Comparison of ENCODE assay signal across 8 mouse cellular contexts in the genomic region with DNA sequence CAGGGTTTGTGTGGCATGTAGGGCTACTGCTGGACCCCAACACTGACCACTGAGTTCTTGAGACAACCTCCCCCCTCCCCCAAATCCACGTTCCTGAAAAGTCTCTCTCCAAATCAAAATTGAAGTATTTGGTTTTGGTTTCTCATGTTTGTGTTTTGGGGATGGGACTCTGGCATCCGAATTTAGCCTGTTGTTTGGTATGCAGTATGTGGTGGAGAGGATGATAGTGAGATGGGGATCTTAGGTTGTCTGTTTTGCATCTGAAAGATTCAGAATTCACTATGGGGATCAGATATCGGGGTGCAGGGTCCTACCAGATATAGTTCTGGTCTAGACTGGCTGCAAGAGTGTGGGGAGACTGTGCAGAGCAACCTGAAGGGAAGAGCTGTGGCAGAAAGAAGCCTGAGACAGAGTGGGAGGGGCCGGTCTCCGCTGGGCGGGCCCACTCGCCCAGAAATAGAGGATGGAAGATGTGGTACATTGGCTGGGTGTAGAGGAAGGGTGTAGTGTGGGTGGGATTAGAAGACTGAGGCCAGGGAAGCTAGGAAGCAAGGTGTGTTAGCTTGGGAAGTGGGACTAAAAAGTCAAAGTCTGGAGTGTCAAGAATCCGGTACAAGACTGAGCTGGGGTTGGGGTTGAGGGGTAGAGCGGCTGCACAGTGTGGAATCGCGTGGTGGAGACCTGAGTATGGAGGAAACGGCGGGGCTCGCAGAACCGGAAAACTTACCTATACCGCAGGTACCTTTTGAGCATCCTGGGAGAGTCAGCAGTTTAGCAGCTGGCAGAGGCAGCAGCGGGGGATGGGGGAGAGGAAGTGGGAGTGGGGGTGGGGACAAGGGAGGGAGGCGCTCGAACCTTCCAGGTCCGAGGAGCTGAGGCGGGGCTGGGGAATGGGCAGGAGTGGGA. TPM values are rescaled to one million over a fixed set of nuclear protein-coding genes. Genes with fewer than 3 reads are reported as not detected.
A peak's percentile ranks its signal among the peaks of the same experiment; 100 is the strongest.
DNase-seq lines count a peak whose midpoint lies in the region; ATAC-seq and TF ChIP-seq lines count a peak whose summit lies in the region.

A gene (plus strand): TSS at position 444 of the 906 bp plus-strand sequence.

- peak within 1 kb of the TSS; percentile 95 for H3K27ac ChIP-seq in CH12.LX (ENCODE audit: insufficient read depth, low read depth)
- H3K27ac ChIP-seq in bone marrow macrophage, adult 2 months (ENCODE audit: insufficient read depth, low read depth, low read length): peak within 1 kb of the TSS; percentile 96
- H3K27ac ChIP-seq in heart, embryonic 13.5 days (replicated peaks): peak within 1 kb of the TSS; percentile 71
- peak within 1 kb of the TSS; percentile 54 for H3K27ac ChIP-seq in kidney, embryonic 16.5 days (ENCODE audit: low read length)
- no peak within 1 kb of the TSS for H3K27ac ChIP-seq in liver, embryonic 11.5 days (ENCODE audit: low read depth, low read length)
- H3K27ac ChIP-seq in stomach, embryonic 14.5 days (ENCODE audit: low read length): peak within 1 kb of the TSS; percentile 66; the same call in 1 of the 2 replicates

- peak; percentile 79 for DNase-seq in CH12.LX (ENCODE audit: extremely low read depth)
- peak; percentile 67 for DNase-seq in liver, embryonic 11.5 days (ENCODE audit: low spot score)

- dilution Hi-C loops in CH12.LX (cut with MboI; ENCODE audit: extremely low pct_ligation_motif_present, extremely low pct_unique_long_range_greater_than_20kb, low sequenced_read_pairs): no loop called here

- TF ChIP-seq CTCF in CH12.LX (conservative IDR thresholded peaks at IDR 0.05 in 1 of 2, IDR thresholded peaks at IDR 0.05 in 1 of 2; ENCODE audit: low read depth in 2 of 2, low read length in 2 of 2): no peak
- TF ChIP-seq CTCF in bone marrow macrophage, adult 2 months (IDR thresholded peaks at IDR 0.05; ENCODE audit: low read depth, low read length): peak; percentile 18; the same call in 1 of the 2 replicates

- H3K4me3 ChIP-seq in CH12.LX (replicated peaks in 1 of 3; ENCODE audit: low read depth in 2 of 3, low read length in 2 of 3, poor library complexity in 1 of 3): peak within 1 kb of the TSS; percentile 73 to 97 (median 79)
- H3K4me3 ChIP-seq in bone marrow macrophage, adult 2 months (ENCODE audit: insufficient read depth, low read length): peak within 1 kb of the TSS; percentile 99
- peak within 1 kb of the TSS; percentile 72 for H3K4me3 ChIP-seq in heart, embryonic 13.5 days
- peak within 1 kb of the TSS; percentile 53 for H3K4me3 ChIP-seq in kidney, embryonic 16.5 days (ENCODE audit: low read length)
- H3K4me3 ChIP-seq in liver, embryonic 11.5 days (ENCODE audit: low read depth, low read length): peak within 1 kb of the TSS; percentile 59
- peak within 1 kb of the TSS; percentile 52 for H3K4me3 ChIP-seq in stomach, embryonic 14.5 days (ENCODE audit: low read depth, low read length)

- no peaks in the 10 kb centered on the region for H3K27me3 ChIP-seq in CH12.LX (replicated peaks)
- no peaks in the 10 kb centered on the region for H3K27me3 ChIP-seq in heart, embryonic 13.5 days (replicated peaks)
- H3K27me3 ChIP-seq in kidney, embryonic 16.5 days (ENCODE audit: insufficient read depth, low read length): no peaks in the 10 kb centered on the region
- H3K27me3 ChIP-seq in liver, embryonic 11.5 days (replicated peaks; ENCODE audit: control insufficient read depth, insufficient read depth, low read length): no peaks in the 10 kb centered on the region
- no peaks in the 10 kb centered on the region for H3K27me3 ChIP-seq in stomach, embryonic 14.5 days (ENCODE audit: control insufficient read depth, insufficient read depth, low read length)

- peaks cover 13% of the 10 kb centered on the region for H3K79me2 ChIP-seq in CH12.LX (replicated peaks; ENCODE audit: control insufficient read depth, extremely low read depth, insufficient read depth, poor library complexity, severe bottlenecking)

- peak; percentile 75 for TF ChIP-seq POLR2A in CH12.LX (IDR thresholded peaks at IDR 0.05; ENCODE audit: low read depth, low read length)
- no peak; the same call in 1 of the 2 replicates for TF ChIP-seq POLR2A in bone marrow macrophage, adult 2 months (IDR thresholded peaks at IDR 0.05; ENCODE audit: borderline replicate concordance, low read depth, low read length)

- peaks cover 0 to 16% of the 10 kb centered on the region in 2 experiments for H3K36me3 ChIP-seq in CH12.LX (replicated peaks in 1 of 2; ENCODE audit: control insufficient read depth in 1 of 2, insufficient read depth in 1 of 2, low read length in 1 of 2)
- H3K36me3 ChIP-seq in heart, embryonic 13.5 days: no peaks in the 10 kb centered on the region
- no peaks in the 10 kb centered on the region for H3K36me3 ChIP-seq in kidney, embryonic 16.5 days (ENCODE audit: insufficient read depth, low read length)
- no peaks in the 10 kb centered on the region for H3K36me3 ChIP-seq in liver, embryonic 11.5 days (ENCODE audit: control insufficient read depth, insufficient read depth, low read length)
- H3K36me3 ChIP-seq in stomach, embryonic 14.5 days (ENCODE audit: control insufficient read depth, insufficient read depth, low read length): no peaks in the 10 kb centered on the region

- H3K9ac ChIP-seq in CH12.LX (ENCODE audit: insufficient read depth, low read depth): peak within 1 kb of the TSS; percentile 83
- peak within 1 kb of the TSS; percentile 83 for H3K9ac ChIP-seq in heart, embryonic 13.5 days
- H3K9ac ChIP-seq in kidney, embryonic 16.5 days (replicated peaks; ENCODE audit: low read length): peak within 1 kb of the TSS; percentile 70
- peak within 1 kb of the TSS; percentile 55 for H3K9ac ChIP-seq in liver, embryonic 11.5 days (ENCODE audit: low read depth, low read length)
- peak within 1 kb of the TSS; percentile 32; the same call in 1 of the 2 replicates for H3K9ac ChIP-seq in stomach, embryonic 14.5 days (replicated peaks; ENCODE audit: low read depth, low read length)

- TF ChIP-seq EP300 in CH12.LX (IDR thresholded peaks at IDR 0.05; ENCODE audit: low read length): peak; percentile 38; the same call in 1 of the 2 replicates

- ATAC-seq in erythroblast, adult 5-6 weeks (replicated peaks; ENCODE audit: low FRiP score, poor library complexity, severe bottlenecking): peak; percentile 85
- ATAC-seq in heart, embryonic 13.5 days (ENCODE audit: extremely low read depth, insufficient number of reproducible peaks, low FRiP score, low TSS enrichment): peak; percentile 57; the same call in 1 of the 2 replicates
- peak; percentile 82 for ATAC-seq in kidney, embryonic 16.5 days (ENCODE audit: low FRiP score, low TSS enrichment)
- peak; percentile 78 for ATAC-seq in liver, embryonic 11.5 days (replicated peaks; ENCODE audit: low FRiP score)
- ATAC-seq in monocyte, adult 5-6 weeks (replicated peaks; ENCODE audit: insufficient number of reproducible peaks, low FRiP score, low TSS enrichment, poor library complexity, severe bottlenecking): peak; percentile 67
- ATAC-seq in stomach, embryonic 14.5 days (ENCODE audit: insufficient number of reproducible peaks, insufficient read depth, low FRiP score, low read depth): peak; percentile 77

- WGBS in heart, embryonic 13.5 days: 4% methylated on average over 21 of the region's 21 CpGs
- WGBS in kidney, embryonic 16.5 days: 4% methylated on average over 21 of the region's 21 CpGs
- 5% methylated on average over 21 of the region's 21 CpGs for WGBS in liver, embryonic 11.5 days
- WGBS in stomach, embryonic 14.5 days: 3% methylated on average over 21 of the region's 21 CpGs

- H3K4me2 ChIP-seq in CH12.LX (ENCODE audit: insufficient read depth, low read depth, poor library complexity, severe bottlenecking): peak within 1 kb of the TSS; percentile 99
- H3K4me2 ChIP-seq in heart, embryonic 13.5 days: peak within 1 kb of the TSS; percentile 85
- peak within 1 kb of the TSS; percentile 87 for H3K4me2 ChIP-seq in kidney, embryonic 16.5 days (replicated peaks; ENCODE audit: low read depth, low read length)
- peak within 1 kb of the TSS; percentile 70 for H3K4me2 ChIP-seq in liver, embryonic 11.5 days
- H3K4me2 ChIP-seq in stomach, embryonic 14.5 days (replicated peaks; ENCODE audit: low read depth, low read length): peak within 1 kb of the TSS; percentile 73

- TF ChIP-seq RAD21 in CH12.LX (IDR thresholded peaks at IDR 0.05; ENCODE audit: low read depth, low read length): no peak; the same call in 1 of the 2 replicates

- in situ Hi-C loops in CH12.LX (cut with MboI; ENCODE audit: low pct_ligation_motif_present, low pct_unique_long_range_greater_than_20kb, low sequenced_read_pairs): no loop called here

- H3K4me1 ChIP-seq in CH12.LX (ENCODE audit: control insufficient read depth in 1 of 2, insufficient read depth in 2 of 2): peaks cover 4 to 29% of the 10 kb centered on the region in 2 experiments; a peak in 3 of 4 replicates
- peaks cover 26% of the 10 kb centered on the region for H3K4me1 ChIP-seq in bone marrow macrophage, adult 2 months (ENCODE audit: control insufficient read depth, insufficient read depth, low read length)
- H3K4me1 ChIP-seq in heart, embryonic 13.5 days: peaks cover 26% of the 10 kb centered on the region
- peaks cover 21% of the 10 kb centered on the region for H3K4me1 ChIP-seq in kidney, embryonic 16.5 days (ENCODE audit: insufficient read depth, low read length)
- peaks cover 8% of the 10 kb centered on the region; the same call in 1 of the 2 replicates for H3K4me1 ChIP-seq in liver, embryonic 11.5 days (replicated peaks; ENCODE audit: control insufficient read depth, insufficient read depth, low read length)
- H3K4me1 ChIP-seq in stomach, embryonic 14.5 days (ENCODE audit: control insufficient read depth, insufficient read depth, low read length): peaks cover 10% of the 10 kb centered on the region; the same call in 1 of the 2 replicates

- no peaks in the 10 kb centered on the region for H3K9me3 ChIP-seq in CH12.LX (replicated peaks; ENCODE audit: low read length)
- no peaks in the 10 kb centered on the region for H3K9me3 ChIP-seq in heart, embryonic 13.5 days
- H3K9me3 ChIP-seq in kidney, embryonic 16.5 days (ENCODE audit: low read length): no peaks in the 10 kb centered on the region
- no peaks in the 10 kb centered on the region for H3K9me3 ChIP-seq in liver, embryonic 11.5 days (ENCODE audit: control insufficient read depth, low read length)
- H3K9me3 ChIP-seq in stomach, embryonic 14.5 days (ENCODE audit: control insufficient read depth, low read depth, low read length): no peaks in the 10 kb centered on the region

RNA-seq across cellular contexts. Expression of the gene that starts here (rescaled TPM):
- total RNA-seq in CH12.LX (2012; rRNA removed): 8.6 and 9.6 TPM in 2 replicates
- total RNA-seq in CH12.LX (2014; rRNA removed): 15.4 and 16.3 TPM in 2 replicates
- 5.9 and 6.4 TPM in 2 replicates for polyA plus RNA-seq in CH12.LX (2012; ENCODE audit: insufficient read length, low read depth)
- polyA plus RNA-seq in bone marrow macrophage, adult 2 months (2012; ENCODE audit: insufficient read depth, insufficient read length, missing spikeins): 26.4 and 29.3 TPM in 2 replicates
- total RNA-seq in erythroblast, adult 5-6 weeks (2015; ENCODE audit: low replicate concordance): 9.4 and 13.3 TPM in 2 replicates
- total RNA-seq in erythroblast, adult 5-6 weeks (2017; ENCODE audit: low replicate concordance): 3.8 and 5.2 TPM in 2 replicates
- 2.7 and 3.3 TPM in 2 replicates for polyA plus RNA-seq in heart, embryonic 13.5 days (2015; fragmentation: Nextera tagmentation; extraction: Ambion mirVana)
- polyA plus RNA-seq in kidney, embryonic 16.5 days (2015; fragmentation: Nextera tagmentation; extraction: Ambion mirVana): 4.9 and 5.2 TPM in 2 replicates
- 1.7 and 2.5 TPM in 2 replicates for polyA plus RNA-seq in liver, embryonic 11.5 days (2014; fragmentation: Nextera tagmentation; extraction: Ambion mirVana)
- total RNA-seq in monocyte, adult 5-6 weeks (2017): 49.3 to 103 TPM (median 59.5 TPM) in 3 replicates
- 4.0 and 4.9 TPM in 2 replicates for polyA plus RNA-seq in stomach, embryonic 14.5 days (2014; fragmentation: Nextera tagmentation; extraction: Ambion mirVana)

Comparison
In these comparisons a context has a peak if more than half of its experiments do, and no peak if none do; other contexts are left out.
1. H3K9ac ChIP-seq: peak in every context shown above with its lines; median percentile 83 in CH12.LX; 83 in heart, embryonic 13.5 days; 70 in kidney, embryonic 16.5 days; 55 in liver, embryonic 11.5 days; 32 in stomach, embryonic 14.5 days.